Comparison of ENCODE assay signal across 29 mouse cellular contexts in the genomic region with DNA sequence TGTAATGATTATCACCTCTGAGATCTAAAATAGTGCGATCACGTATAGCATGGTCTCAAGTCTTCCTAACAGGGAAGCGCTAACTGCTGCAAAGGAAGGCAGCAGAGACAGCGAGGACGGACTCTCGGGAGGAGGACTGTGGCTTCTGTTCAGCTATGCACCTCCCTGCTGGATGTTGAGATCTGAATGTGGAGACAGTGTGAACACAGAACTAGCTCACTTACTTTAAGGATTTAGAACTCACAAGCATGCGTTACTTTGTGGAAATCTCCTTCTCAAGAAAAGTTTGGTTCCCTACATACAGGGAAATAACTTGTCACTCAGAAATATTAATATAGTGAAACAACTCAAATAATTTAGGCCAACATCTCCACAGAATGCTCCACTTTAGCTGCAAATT.
A peak's percentile ranks its signal among the peaks of the same experiment; 100 is the strongest.
DNase-seq lines count a peak whose midpoint lies in the region; ATAC-seq lines count a peak whose summit lies in the region.
"Had no signal": no experiment of that assay in that cellular context is flagged by ENCODE, and none has a peak within 500 bp of the region (broad histone marks: within the 10 kb centered on the region; RNA-seq: fewer than 3 reads in every experiment).

No protein-coding gene starts in this region.

- H3K27ac ChIP-seq in embryonic facial prominence, embryonic 13.5 days: peak overlapping the region; percentile 76
- no peak overlapping the region for H3K27ac ChIP-seq in embryonic facial prominence, embryonic 10.5 days (replicated peaks)
- H3K27ac ChIP-seq in kidney, embryonic 16.5 days (ENCODE audit: low read length): peak overlapping the region; percentile 86
- peak overlapping the region; percentile 40 for H3K27ac ChIP-seq in embryonic facial prominence, embryonic 14.5 days (replicated peaks; ENCODE audit: low read depth, low read length)
- peak overlapping the region; percentile 39; the same call in 1 of the 2 replicates for H3K27ac ChIP-seq in limb, embryonic 13.5 days
- H3K27ac ChIP-seq: forebrain, embryonic 13.5 days; hindbrain, embryonic 15.5 days; liver, embryonic 13.5 days; neural tube, embryonic 12.5 days had no signal

- peaks cover 9% of the 10 kb centered on the region; the same call in 1 of the 2 replicates for H3K4me1 ChIP-seq in embryonic facial prominence, embryonic 13.5 days
- no peaks in the 10 kb centered on the region for H3K4me1 ChIP-seq in embryonic facial prominence, embryonic 10.5 days
- H3K4me1 ChIP-seq in kidney, embryonic 16.5 days (ENCODE audit: insufficient read depth, low read length): peaks cover 4% of the 10 kb centered on the region; the same call in 1 of the 2 replicates
- H3K4me1 ChIP-seq in embryonic facial prominence, embryonic 14.5 days (ENCODE audit: control insufficient read depth, insufficient read depth, low read length): no peaks in the 10 kb centered on the region; the same call in 1 of the 2 replicates
- peaks cover 18% of the 10 kb centered on the region for H3K4me1 ChIP-seq in limb, embryonic 13.5 days
- H3K4me1 ChIP-seq: forebrain, embryonic 13.5 days; liver, embryonic 13.5 days; neural tube, embryonic 12.5 days had no signal

- no peak for DNase-seq in embryonic facial prominence, embryonic 10.5 days (ENCODE audit: low spot score)
- DNase-seq in kidney, adult 8-10 months: no peak
- no peak for DNase-seq in embryonic facial prominence, embryonic 14.5 days (ENCODE audit: low spot score)
- no peak for DNase-seq in heart, postnatal 25 days (ENCODE audit: low spot score)
- DNase-seq in spleen, adult 18-20 months: no peak
- DNase-seq: adrenal gland, postnatal 14 days; cerebellum, adult 11 months; cerebellum, adult 9-10 months; cerebellum, postnatal 36 days; gastrocnemius, postnatal 36 days; heart, adult 18-20 months; layer of hippocampus, postnatal 36 days; left cerebral cortex, postnatal 4 days; liver, embryonic 13.5 days; lung, adult 18-20 months; lung, postnatal 14 days; midbrain, embryonic 14.5 days; right cerebral cortex, postnatal 4 days; thymus, adult 2 months; thymus, postnatal 36 days had no signal

- H3K27me3 ChIP-seq in embryonic facial prominence, embryonic 13.5 days: peaks cover 43% of the 10 kb centered on the region
- H3K27me3 ChIP-seq in embryonic facial prominence, embryonic 10.5 days (replicated peaks; ENCODE audit: low read depth, poor library complexity, severe bottlenecking): no peaks in the 10 kb centered on the region
- no peaks in the 10 kb centered on the region for H3K27me3 ChIP-seq in kidney, embryonic 16.5 days (ENCODE audit: insufficient read depth, low read length)
- H3K27me3 ChIP-seq in embryonic facial prominence, embryonic 14.5 days (replicated peaks; ENCODE audit: control insufficient read depth, insufficient read depth, low read length): peaks cover 5% of the 10 kb centered on the region; the same call in 1 of the 2 replicates
- no peaks in the 10 kb centered on the region for H3K27me3 ChIP-seq in limb, embryonic 13.5 days
- H3K27me3 ChIP-seq: CH12.LX; forebrain, embryonic 13.5 days; hindbrain, embryonic 15.5 days; liver, embryonic 13.5 days; neural tube, embryonic 12.5 days had no signal

- no peaks in the 10 kb centered on the region for H3K9me3 ChIP-seq in embryonic facial prominence, embryonic 13.5 days
- H3K9me3 ChIP-seq in embryonic facial prominence, embryonic 10.5 days: 0 out of 2 replicates have a peak, but pooled peaks cover 2% of the 10 kb centered on the region
- H3K9me3 ChIP-seq in kidney, embryonic 16.5 days (ENCODE audit: low read length): 0 out of 2 replicates have a peak, but pooled peaks cover 5% of the 10 kb centered on the region
- 0 out of 2 replicates have a peak, but pooled peaks cover 3% of the 10 kb centered on the region for H3K9me3 ChIP-seq in embryonic facial prominence, embryonic 14.5 days (ENCODE audit: control insufficient read depth, low read length)
- H3K9me3 ChIP-seq in limb, embryonic 13.5 days: peaks cover 13% of the 10 kb centered on the region; the same call in 1 of the 2 replicates
- H3K9me3 ChIP-seq: forebrain, embryonic 13.5 days; hindbrain, embryonic 15.5 days; liver, embryonic 13.5 days; neural tube, embryonic 12.5 days had no signal

- H3K9ac ChIP-seq in embryonic facial prominence, embryonic 13.5 days: no peak overlapping the region
- no peak overlapping the region for H3K9ac ChIP-seq in kidney, embryonic 16.5 days (replicated peaks; ENCODE audit: low read length)
- H3K9ac ChIP-seq in embryonic facial prominence, embryonic 14.5 days (ENCODE audit: low read depth, low read length): no peak overlapping the region
- H3K9ac ChIP-seq in limb, embryonic 13.5 days: no peak overlapping the region
- H3K9ac ChIP-seq: forebrain, embryonic 13.5 days; hindbrain, embryonic 15.5 days; liver, embryonic 13.5 days; neural tube, embryonic 12.5 days had no signal

- no peak overlapping the region for H3K4me3 ChIP-seq in embryonic facial prominence, embryonic 13.5 days
- H3K4me3 ChIP-seq in embryonic facial prominence, embryonic 10.5 days: no peak overlapping the region
- no peak overlapping the region for H3K4me3 ChIP-seq in kidney, embryonic 16.5 days (ENCODE audit: low read length)
- H3K4me3 ChIP-seq in embryonic facial prominence, embryonic 14.5 days (ENCODE audit: low read depth, low read length): no peak overlapping the region
- no peak overlapping the region for H3K4me3 ChIP-seq in limb, embryonic 13.5 days
- H3K4me3 ChIP-seq: forebrain, embryonic 13.5 days; hindbrain, embryonic 15.5 days; liver, embryonic 13.5 days; neural tube, embryonic 12.5 days had no signal

- peak overlapping the region; percentile 19; the same call in 1 of the 2 replicates for H3K4me2 ChIP-seq in embryonic facial prominence, embryonic 13.5 days
- no peak overlapping the region for H3K4me2 ChIP-seq in kidney, embryonic 16.5 days (replicated peaks; ENCODE audit: low read depth, low read length)
- no peak overlapping the region for H3K4me2 ChIP-seq in embryonic facial prominence, embryonic 14.5 days (ENCODE audit: low read depth, low read length)
- peak overlapping the region; percentile 12; the same call in 1 of the 2 replicates for H3K4me2 ChIP-seq in limb, embryonic 13.5 days (replicated peaks)
- H3K4me2 ChIP-seq: forebrain, embryonic 13.5 days; heart, embryonic 11.5 days; hindbrain, embryonic 15.5 days; liver, embryonic 13.5 days; neural tube, embryonic 12.5 days had no signal

- WGBS in embryonic facial prominence, embryonic 13.5 days: 44% methylated on average over 7 of the region's 7 CpGs
- WGBS in embryonic facial prominence, embryonic 10.5 days: 76% methylated on average over 7 of the region's 7 CpGs
- WGBS in kidney, embryonic 16.5 days: 62% methylated on average over 7 of the region's 7 CpGs
- 57% methylated on average over 7 of the region's 7 CpGs for WGBS in embryonic facial prominence, embryonic 14.5 days
- WGBS in limb, embryonic 13.5 days: 41% methylated on average over 7 of the region's 7 CpGs

- intact Hi-C loops in heart, postnatal 25 days (cut with DNase I): no loop called here

- H3K36me3 ChIP-seq in embryonic facial prominence, embryonic 13.5 days: no peaks in the 10 kb centered on the region
- no peaks in the 10 kb centered on the region for H3K36me3 ChIP-seq in embryonic facial prominence, embryonic 10.5 days (replicated peaks)
- no peaks in the 10 kb centered on the region for H3K36me3 ChIP-seq in kidney, embryonic 16.5 days (ENCODE audit: insufficient read depth, low read length)
- H3K36me3 ChIP-seq in embryonic facial prominence, embryonic 14.5 days (ENCODE audit: control insufficient read depth, insufficient read depth, low read length): no peaks in the 10 kb centered on the region
- H3K36me3 ChIP-seq in limb, embryonic 13.5 days: no peaks in the 10 kb centered on the region
- H3K36me3 ChIP-seq: hindbrain, embryonic 15.5 days; liver, embryonic 13.5 days; neural tube, embryonic 12.5 days had no signal

- ATAC-seq in embryonic facial prominence, embryonic 13.5 days (ENCODE audit: insufficient number of reproducible peaks, insufficient read depth, low FRiP score, low TSS enrichment, low read depth): no peak; the same call in 1 of the 2 replicates
- no peak for ATAC-seq in kidney, embryonic 16.5 days (ENCODE audit: low FRiP score, low TSS enrichment)
- ATAC-seq in embryonic facial prominence, embryonic 14.5 days (ENCODE audit: low read depth): peak; percentile 4; the same call in 1 of the 2 replicates
- ATAC-seq in limb, embryonic 13.5 days (ENCODE audit: low FRiP score, low read depth): peak; percentile 15; the same call in 1 of the 2 replicates
- ATAC-seq: forebrain, embryonic 13.5 days; Patski had no signal

Comparison
In these comparisons a context has a peak if more than half of its experiments do, and no peak if none do; other contexts are left out.
1. ATAC-seq: peak in embryonic facial prominence, embryonic 14.5 days (single experiment) and limb, embryonic 13.5 days (single experiment); none in embryonic facial prominence, embryonic 13.5 days (single experiment) and kidney, embryonic 16.5 days (single experiment).
2. H3K4me2 ChIP-seq: peak in embryonic facial prominence, embryonic 13.5 days (single experiment) and limb, embryonic 13.5 days (single experiment); none in kidney, embryonic 16.5 days (single experiment) and embryonic facial prominence, embryonic 14.5 days (single experiment).